Mouse (Mus musculus) layer of hippocampus, postnatal 14 days (tissue): ENCODE data around the gene Camk2b. TPM values are rescaled to one million over a fixed set of nuclear protein-coding genes. Genes with fewer than 3 reads are reported as not detected.
"Not testable (repeated sequence)": the region's sequence is repeated elsewhere in the genome, so short reads cannot be mapped to it uniquely, and the experiment has no call there.

Source experiments
- DNase-seq, 2 experiments: peaks; one replicate each; pipeline ENCODE4 v3.0.0; 2021 to 2022; ENCODE audit warnings: low spot score in 2 of 2, mixed read lengths in 1 of 2
- total RNA-seq, 2 experiments: library from RNA; stranded (reverse); gene quantifications; 2 replicates each; pipeline ENCODE4 v1.2.3; 2021

The Camk2b gene
- total RNA-seq, 2 experiments from 2014 or later: 997 to 1,016 TPM

DNA sequence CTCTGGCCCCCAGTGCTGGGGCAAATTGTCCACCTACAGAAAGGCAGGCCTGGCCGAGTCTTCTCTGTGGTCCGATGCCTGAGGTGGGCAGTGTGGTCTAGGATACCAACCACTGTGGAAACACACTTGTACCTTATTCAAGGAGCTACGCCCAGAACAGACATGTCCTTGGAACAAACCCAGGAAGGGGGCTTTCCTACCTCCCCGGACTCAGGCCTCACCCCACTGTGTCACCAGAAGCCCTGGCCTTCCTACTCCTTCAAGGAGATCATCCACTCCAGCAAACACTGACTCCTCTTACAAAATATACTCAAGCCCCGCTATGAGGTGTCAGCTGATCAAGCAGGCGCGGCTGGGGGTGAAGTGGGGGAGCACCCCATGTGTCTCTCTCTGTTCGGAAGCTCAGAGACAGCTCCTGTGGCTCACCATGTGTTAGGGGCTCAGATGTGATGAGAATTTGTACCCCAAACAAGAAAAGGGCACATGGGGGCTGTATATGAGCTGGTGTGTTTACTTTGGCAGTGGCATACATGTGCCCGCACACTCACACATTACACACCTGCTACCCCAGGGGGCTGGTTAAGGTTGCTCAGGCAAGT is 49.3 kb downstream of the Camk2b start:
- DNase-seq: no peak

GRCm38 (mm10) chr11:6016368-6016767 is 49.8 kb downstream of the Camk2b start:
- DNase-seq: no peak

GRCm38 (mm10) chr11:6015011-6015431 is 51.1 kb downstream of the Camk2b start:
- no peak for DNase-seq

GRCm38 (mm10) chr11:6013359-6013758 is 52.8 kb downstream of the Camk2b start:
- no peak for DNase-seq

- no peak for DNase-seq
Measured at GRCm38 (mm10) chr11:6011879-6012278, 54.3 kb downstream of the Camk2b start.

DNA sequence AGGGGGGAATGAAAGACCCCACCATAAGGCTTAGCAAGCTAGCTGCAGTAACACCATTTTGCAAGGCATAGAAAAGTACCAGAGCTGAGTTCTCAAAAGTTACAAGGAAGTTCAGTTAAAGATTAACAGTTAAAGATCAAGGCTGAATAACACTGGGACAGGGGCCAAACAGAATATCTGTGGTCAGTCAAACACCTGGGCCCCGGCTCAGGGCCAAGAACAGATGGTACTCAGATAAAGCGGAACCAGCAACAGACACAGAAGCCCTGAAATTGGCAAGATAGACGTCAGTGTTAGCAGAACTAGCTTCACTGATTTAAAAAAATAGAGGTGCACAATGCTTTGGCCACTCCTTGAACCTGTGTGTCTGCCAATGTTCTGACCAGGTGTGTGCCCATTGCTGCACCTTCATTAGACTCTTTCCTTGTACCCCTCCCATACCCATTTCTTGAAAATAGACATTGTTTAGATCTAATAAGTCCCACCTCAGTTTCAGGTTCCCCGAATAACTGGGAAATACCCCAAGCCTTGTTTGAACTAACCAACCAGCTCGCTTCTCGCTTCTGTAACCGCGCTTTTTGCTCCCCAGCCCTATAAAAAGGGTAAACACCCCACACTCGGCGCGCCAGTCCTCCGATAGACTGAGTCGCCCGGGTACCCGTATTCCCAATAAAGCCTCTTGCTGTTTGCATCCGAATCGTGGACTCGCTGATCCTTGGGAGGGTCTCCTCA is 55.2 kb downstream of the Camk2b start:
- DNase-seq: not testable (repeated sequence)

DNA sequence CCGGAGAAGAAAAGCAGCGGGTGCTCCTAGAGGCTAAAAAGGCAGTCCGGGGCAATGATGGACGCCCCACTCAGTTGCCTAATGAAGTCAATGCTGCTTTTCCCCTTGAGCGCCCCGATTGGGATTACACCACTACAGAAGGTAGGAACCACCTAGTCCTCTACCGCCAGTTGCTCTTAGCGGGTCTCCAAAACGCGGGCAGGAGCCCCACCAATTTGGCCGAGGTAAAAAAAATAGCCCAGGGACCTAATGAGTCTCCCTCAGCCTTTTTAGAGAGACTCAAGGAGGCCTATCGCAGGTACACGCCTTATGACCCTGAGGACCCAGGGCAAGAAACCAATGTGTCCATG is 58.4 kb downstream of the Camk2b start:
- DNase-seq: not testable (repeated sequence)

DNA sequence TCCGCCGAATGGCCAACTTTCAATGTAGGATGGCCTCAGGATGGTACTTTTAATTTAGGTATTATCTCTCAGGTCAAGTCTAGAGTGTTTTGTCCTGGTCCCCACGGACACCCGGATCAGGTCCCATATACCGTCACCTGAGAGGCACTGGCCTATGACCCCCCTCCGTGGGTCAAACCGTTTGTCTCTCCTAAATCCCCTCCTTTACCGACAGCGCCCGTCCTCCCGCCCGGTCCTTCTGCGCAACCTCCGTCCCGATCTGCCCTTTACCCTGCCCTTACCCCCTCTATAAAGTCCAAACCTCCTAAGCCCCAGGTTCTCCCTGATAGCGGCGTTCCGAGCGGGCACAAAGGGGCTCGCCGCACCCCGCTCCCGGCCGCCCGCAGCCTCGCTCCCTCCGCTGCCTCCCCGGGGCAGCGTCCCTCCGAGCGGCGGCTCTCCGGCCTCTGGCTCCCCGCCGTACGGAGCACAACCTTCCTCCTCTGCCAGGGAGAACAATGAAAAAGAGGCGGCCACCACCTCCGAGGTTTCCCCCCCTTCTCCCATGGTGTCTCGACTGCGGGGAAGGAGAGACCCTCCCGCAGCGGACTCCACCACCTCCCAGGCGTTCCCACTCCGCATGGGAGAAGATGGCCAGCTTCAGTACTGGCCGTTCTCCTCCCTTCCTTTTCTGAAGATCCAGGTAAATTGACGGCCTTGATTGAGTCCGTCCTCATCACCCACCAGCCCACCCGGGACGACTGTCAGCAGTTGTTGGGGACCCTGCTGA is 59.0 kb downstream of the Camk2b start:
- DNase-seq: not testable (repeated sequence)

DNA sequence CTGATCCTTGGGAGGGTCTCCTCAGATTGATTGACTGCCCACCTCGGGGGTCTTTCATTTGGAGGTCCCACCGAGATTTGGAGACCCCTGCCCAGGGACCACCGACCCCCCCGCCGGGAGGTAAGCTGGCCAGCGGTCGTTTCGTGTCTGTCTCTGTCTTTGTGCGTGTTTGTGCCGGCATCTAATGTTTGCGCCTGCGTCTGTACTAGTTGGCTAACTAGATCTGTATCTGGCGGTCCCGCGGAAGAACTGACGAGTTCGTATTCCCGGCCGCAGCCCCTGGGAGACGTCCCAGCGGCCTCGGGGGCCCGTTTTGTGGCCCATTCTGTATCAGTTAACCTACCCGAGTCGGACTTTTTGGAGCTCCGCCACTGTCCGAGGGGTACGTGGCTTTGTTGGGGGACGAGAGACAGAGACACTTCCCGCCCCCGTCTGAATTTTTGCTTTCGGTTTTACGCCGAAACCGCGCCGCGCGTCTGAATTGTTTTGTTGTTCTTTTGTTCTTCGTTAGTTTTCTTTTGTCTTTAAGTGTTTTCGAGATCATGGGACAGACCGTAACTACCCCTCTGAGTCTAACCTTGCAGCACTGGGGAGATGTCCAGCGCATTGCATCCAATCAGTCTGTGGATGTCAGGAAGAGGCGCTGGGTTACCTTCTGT is 59.7 kb downstream of the Camk2b start:
- not testable (repeated sequence) for DNase-seq

DNA sequence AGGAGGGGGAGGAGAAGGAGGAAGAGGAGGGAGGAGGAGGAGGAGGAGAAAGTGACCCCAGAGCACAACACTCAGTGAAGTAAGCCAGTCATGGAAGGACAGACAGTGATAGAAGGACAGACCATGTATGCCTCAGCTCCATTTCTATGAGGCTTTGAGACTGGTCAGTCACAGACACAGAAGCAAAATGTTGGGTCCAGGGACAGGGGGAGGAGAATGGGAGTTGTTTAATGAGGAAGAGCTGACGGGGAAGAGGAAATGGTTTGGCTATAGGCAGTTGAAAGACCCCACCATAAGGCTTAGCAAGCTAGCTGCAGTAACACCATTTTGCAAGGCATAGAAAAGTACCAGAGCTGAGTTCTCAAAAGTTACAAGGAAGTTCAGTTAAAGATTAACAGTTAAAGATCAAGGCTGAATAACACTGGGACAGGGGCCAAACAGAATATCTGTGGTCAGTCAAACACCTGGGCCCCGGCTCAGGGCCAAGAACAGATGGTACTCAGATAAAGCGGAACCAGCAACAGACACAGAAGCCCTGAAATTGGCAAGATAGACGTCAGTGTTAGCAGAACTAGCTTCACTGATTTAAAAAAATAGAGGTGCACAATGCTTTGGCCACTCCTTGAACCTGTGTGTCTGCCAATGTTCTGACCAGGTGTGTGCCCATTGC is 60.7 kb downstream of the Camk2b start:
- DNase-seq: not testable (repeated sequence)

GRCm38 (mm10) chr11:6003046-6003639 is 63.0 kb downstream of the Camk2b start:
- DNase-seq: no peak

DNA sequence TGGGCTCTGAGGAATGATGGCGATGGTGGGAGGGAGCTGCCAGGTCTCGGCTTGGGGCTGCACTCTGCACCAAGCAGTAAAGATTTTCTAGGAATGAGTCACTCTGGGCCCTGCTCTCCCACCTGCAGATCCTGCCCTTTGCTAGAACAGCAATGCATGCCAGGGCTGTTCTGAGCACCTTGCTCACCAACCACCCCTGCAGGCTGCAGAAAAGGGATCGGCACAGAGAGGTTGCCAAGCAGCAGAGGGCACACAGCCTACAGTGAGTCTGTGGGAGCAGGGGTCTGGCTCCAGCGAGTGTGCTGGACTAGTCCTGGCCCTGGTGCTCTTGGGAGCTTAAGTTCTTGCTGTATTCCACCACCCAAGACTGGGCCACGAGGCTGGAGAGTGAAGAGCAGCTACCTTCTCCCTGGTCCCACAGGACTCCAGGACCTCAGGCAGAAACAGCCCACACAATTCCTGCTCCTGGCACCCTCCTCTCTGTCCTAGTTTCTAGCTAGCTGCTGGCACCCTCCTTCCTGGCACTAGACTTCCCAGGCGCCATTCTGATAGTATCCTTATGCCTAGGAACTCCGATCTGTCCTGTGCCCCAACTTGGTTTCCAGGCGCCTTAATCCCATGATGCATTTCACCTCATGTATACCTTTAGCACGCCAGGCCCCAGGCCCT is 64.0 kb downstream of the Camk2b start:
- DNase-seq: no peak

- DNase-seq: no peak
Measured at GRCm38 (mm10) chr11:6000961-6001682, 65.0 kb downstream of the Camk2b start.

DNA sequence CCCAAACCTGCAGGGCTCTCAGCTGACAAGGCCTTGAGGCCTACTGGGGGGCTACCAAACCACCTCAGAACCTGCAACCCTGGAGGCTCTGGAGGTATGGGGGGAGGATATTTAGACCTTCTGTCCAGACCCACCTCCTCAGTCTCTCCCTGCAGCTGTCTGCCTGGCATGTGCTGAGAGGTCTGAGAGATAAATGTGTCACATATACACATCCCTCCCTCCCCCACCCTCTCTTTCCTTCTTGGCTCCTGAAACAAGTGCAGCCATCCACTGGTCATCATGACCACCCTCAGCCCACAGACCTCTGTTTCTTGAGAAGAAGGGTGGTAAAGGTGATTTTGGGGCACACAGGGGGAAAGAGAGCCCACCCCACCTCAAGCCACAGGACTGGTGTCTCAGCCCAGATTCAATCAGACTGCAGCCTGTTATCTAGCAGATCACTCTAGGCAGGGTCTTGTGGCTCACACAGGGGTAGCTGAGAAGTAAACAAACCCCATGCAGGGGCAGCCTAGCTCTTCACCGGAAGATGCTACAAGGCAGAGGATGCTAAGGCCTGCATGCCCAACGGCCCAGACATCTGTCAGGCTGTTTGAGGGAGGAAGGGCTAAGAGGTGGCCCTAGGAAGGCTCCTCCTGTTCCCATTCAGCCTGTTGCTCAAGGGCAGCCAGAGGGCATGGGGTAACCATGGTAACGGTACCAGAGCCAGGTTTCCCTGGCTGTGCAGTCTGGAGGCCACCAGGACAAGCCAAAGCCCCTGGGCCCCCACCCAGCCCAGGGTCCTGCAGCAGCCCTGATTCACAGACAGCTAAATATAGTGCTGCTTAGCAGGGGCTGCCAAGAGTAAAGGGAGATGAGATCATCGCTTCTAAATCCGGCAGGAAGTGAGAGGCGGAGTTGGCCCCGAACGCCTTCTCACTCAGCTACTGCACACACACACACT is 66.1 kb downstream of the Camk2b start:
- peak; percentile 83 to 87 for DNase-seq

DNA sequence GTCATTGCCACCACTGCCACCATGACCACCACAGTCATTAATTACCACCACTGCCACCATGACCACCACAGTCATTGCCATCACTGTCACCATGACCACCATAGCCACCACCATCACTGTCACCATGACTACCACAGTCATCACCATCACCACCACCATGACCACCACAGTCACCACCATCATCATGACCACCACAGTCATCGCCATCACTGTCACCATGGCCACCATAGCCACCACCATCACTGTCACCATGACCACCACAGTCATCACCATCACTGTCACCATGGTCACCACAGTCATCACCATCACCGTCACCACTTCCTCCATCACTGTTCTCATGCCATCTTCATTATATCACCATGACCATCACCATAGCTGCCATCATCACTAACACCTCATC is 67.7 kb downstream of the Camk2b start:
- no peak for DNase-seq

GRCm38 (mm10) chr11:5995989-5996388 is 70.2 kb downstream of the Camk2b start:
- peak; percentile 76 to 84 for DNase-seq

DNA sequence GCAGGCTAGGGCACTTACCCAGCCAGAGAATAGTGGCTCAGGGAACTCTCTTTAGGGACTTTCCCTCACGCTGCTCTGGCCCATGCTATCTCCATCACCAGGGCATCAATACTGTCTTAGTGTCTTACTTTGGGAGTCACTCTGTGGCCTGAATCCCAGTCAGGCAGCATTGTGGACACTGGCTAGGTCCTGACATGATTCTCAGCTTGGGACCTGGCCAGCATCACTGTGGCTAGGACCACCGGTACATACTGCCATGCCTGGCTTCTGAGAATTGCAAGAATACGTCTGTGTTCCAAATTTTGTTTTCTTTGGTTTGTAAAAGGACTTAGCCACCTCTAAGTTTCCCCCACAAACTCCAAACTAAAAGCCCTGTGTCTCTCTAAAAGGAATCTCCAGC is 71.3 kb downstream of the Camk2b start:
- no peak for DNase-seq

DNA sequence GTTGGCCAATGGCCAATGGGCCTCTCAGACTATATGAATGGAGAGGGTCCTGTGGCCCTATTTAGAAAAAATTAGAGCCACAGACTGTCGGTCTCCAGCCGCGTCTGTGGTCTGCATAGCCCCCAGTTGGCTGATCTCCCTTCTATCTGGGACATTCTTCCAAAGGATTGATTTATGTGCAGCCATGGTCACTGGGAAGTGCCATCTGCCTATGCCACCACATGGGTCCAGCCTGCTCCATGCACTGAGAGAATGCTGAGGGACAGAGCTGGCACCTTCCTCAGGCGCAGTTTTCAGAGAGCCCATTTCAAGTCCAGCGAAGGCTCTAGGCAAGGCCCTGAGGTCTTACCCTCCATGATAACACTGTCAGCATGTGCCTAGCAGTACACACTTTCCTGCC is 72.0 kb downstream of the Camk2b start:
- DNase-seq: no peak
